Mouse (Mus musculus) midbrain, postnatal 0 days (tissue): ENCODE results near the gene Lsm12. TPM values are rescaled to one million over a fixed set of nuclear protein-coding genes. Genes with fewer than 3 reads are reported as not detected.

Experiments
- ATAC-seq: fragments of 200-750 bp; cut with Nextera tagmentation; 2 replicates; pipeline ENCODE4 v1.8.0; 2017; ENCODE audit warnings: moderate number of reproducible peaks, mild to moderate bottlenecking, moderate TSS enrichment, moderate library complexity; ENCODE audit not compliant: low FRiP score
- DNase-seq: peaks from one replicate; pipeline ENCODE4 v3.0.0-alpha.2; 2015; ENCODE audit warnings: low spot score
- H3K27ac ChIP-seq: fragments of 300-500 bp; sonication (generic); 2 replicates; pipeline ENCODE4 v1.5.1; 2014; ENCODE audit warnings: low read depth, mild to moderate bottlenecking, low read length, mixed read lengths
- H3K27me3 ChIP-seq: fragments of 300-500 bp; sonication (generic); 2 replicates; pipeline ENCODE4 v1.6.1; 2014; ENCODE audit warnings: low read length, control low read depth, mixed read lengths; ENCODE audit not compliant: insufficient read depth
- H3K36me3 ChIP-seq: fragments of 300-500 bp; sonication (generic); 2 replicates; pipeline ENCODE4 v1.6.1; 2014; ENCODE audit warnings: low read length, control low read depth, mixed read lengths; ENCODE audit not compliant: insufficient read depth
- H3K4me1 ChIP-seq: fragments of 300-500 bp; sonication (generic); 2 replicates; pipeline ENCODE4 v1.6.1; 2014; ENCODE audit warnings: mild to moderate bottlenecking, control low read depth, antibody characterized with exemption, low read length, mixed read lengths; ENCODE audit not compliant: insufficient read depth
- H3K4me2 ChIP-seq: fragments of 300-500 bp; sonication (generic); 2 replicates; pipeline ENCODE4 v1.6.1; 2014; ENCODE audit warnings: low read depth, mild to moderate bottlenecking, low read length, mixed read lengths; ENCODE audit not compliant: poor library complexity, severe bottlenecking
- H3K4me3 ChIP-seq: fragments of 300-500 bp; sonication (generic); 2 replicates; pipeline ENCODE4 v1.5.1; 2014; ENCODE audit warnings: low read depth, mild to moderate bottlenecking, low read length, moderate library complexity
- H3K9ac ChIP-seq: fragments of 300-500 bp; sonication (generic); replicated peaks from 2 replicates; pipeline ENCODE4 v1.6.1; 2014; ENCODE audit warnings: mild to moderate bottlenecking, low read length, moderate library complexity, mixed read lengths; ENCODE audit not compliant: poor library complexity, severe bottlenecking
- H3K9me3 ChIP-seq: fragments of 300-500 bp; sonication (generic); 2 replicates; pipeline ENCODE4 v1.6.1; 2016; ENCODE audit warnings: low read length, control low read depth
- CTCF ChIP-seq: IDR thresholded peaks from 2 replicates; pipeline ENCODE4 v1.5.1; 2016; ENCODE audit warnings: antibody characterized with exemption, mild to moderate bottlenecking
- WGBS: fragments of 180-500 bp; shearing (Covaris S2); extraction: QIAGEN DNeasy Blood & Tissue Kit; methylation state at CpG from one replicate; pipeline ENCODE4 v1.1.7; 2014; 5-methylcytosine and 5-hydroxymethylcytosine counted together
- polyA plus RNA-seq: library from polyadenylated mRNA; unstranded; fragments of >200 nt; fragmentation: Nextera tagmentation; extraction: Ambion mirVana; gene quantifications from 2 replicates; pipeline ENCODE4 v1.2.1, GENCODE M21; 2015
- total RNA-seq: library from RNA; depleted of rRNA; stranded (reverse); fragments of >200 nt; gene quantifications from 2 replicates; pipeline ENCODE4 v1.2.3, GENCODE M21; 2014

Gene Lsm12
- total and polyA plus RNA-seq, 2 experiments from 2014 or later, result 77.7 to 147 TPM

DNA sequence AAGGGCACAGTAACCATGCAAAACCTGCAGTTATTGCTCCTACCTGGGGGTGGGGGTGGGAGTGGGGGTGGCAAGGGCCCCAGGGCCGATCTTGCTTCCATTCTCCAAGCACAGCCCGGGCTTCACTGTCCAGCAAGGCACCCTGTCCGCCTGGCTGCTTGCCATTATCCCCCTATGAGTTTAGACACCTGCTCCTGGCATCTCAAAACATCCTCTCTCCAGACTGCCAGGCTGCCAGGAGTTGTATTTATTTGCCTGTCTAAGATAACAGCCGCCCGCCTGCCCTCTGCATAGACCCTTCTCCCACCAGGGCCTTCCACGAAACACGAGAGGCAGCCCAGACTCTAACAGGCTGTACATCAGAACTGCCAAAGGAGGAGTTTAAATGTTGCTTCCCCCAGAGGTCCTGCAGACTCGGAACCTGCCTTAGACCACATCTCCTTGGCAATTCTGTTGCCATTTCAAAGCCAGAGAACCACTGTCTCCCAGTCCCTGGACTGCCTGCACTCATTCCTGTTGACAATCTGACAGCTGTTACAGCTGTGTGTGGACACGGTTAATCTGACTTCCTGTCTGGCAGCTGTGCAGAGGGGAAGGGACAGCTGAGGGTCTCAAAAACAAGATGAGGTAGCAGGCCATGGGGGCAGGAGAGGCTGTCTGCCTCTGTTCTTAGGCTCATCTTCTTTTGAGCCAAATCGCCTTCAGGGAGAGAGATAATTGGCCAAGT lies 29.5 kb upstream of the Lsm12 start:
- Histone ChIP-seq H3K4me2 (no peak overlapping the region), H3K27me3 (no peaks in the 10 kb centered on the region), H3K4me1 (peaks cover 32% of the 10 kb centered on the region; the same call in 1 of the 2 replicates), H3K4me3 (no peak overlapping the region), H3K9me3 (no peaks in the 10 kb centered on the region), H3K9ac (0 out of 2 replicates have a peak overlapping the region, but pooled peaks have one; percentile 19), H3K27ac (no peak overlapping the region; the same call in 1 of the 2 replicates), H3K36me3 (peaks cover 8% of the 10 kb centered on the region)
- ATAC-seq (no peak), DNase-seq (no peak)
- 57% methylated on average over 10 of the region's 10 CpGs for WGBS
- no peak for TF ChIP-seq CTCF

DNA sequence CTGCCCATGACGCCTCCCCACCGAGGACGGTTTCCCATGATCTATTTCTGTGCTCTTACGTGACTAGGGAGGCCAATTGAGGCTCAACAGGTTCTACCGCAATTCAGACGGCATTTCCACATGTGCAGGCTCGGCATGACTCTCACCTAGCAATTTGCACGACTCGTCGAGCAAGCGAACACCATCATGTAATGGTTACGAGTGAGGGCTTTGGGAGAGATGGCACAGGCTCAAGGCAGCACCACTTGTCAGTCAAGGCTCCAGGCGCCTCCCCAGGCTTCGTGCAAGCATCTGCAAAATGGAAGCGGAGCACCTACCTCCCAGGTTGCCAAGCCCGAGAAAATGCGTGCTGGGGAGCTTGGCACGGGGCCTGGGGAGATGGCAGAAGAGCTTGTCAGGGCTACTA lies 26.8 kb upstream of the Lsm12 start:
- Histone ChIP-seq H3K4me3 (no peak overlapping the region), H3K4me2 (no peak overlapping the region), H3K4me1 (peaks cover 17% of the 10 kb centered on the region; the same call in 1 of the 2 replicates), H3K9me3 (no peaks in the 10 kb centered on the region), H3K36me3 (0 out of 2 replicates have a peak, but pooled peaks cover 4% of the 10 kb centered on the region), H3K27ac (no peak overlapping the region), H3K27me3 (no peaks in the 10 kb centered on the region), H3K9ac (no peak overlapping the region)
- TF ChIP-seq CTCF, result no peak
- DNase-seq, result no peak
- WGBS, result 69% methylated on average over 18 of the region's 18 CpGs
- ATAC-seq, result no peak

DNA sequence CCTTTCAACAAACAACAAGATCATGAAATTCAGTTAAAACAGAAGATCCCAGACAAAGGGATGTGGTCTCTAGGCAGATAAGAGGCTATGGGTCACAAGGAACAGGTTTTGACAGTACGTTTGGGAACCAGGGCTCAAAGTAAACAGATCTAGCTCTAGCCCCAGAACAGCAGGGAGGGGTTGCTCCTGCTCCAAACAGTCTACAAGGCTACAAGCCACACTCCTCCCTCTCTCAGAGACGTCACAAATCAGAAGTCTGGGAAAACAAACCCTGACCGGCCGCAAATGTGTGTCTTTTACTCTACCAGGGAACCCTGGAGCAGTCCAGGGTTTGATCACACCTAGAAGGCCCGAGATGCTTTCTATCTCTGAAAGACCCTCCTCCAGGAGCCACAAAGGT lies 25.9 kb upstream of the Lsm12 start:
- Histone ChIP-seq H3K9ac (no peak overlapping the region), H3K27ac (no peak overlapping the region), H3K9me3 (no peaks in the 10 kb centered on the region), H3K4me1 (peaks cover 16% of the 10 kb centered on the region; the same call in 1 of the 2 replicates), H3K36me3 (peaks cover 8% of the 10 kb centered on the region), H3K27me3 (no peaks in the 10 kb centered on the region), H3K4me3 (no peak overlapping the region), H3K4me2 (no peak overlapping the region)
- no peak for TF ChIP-seq CTCF
- DNase-seq (no peak), ATAC-seq (no peak)
- WGBS, result 83% methylated on average over 5 of the region's 5 CpGs

DNA sequence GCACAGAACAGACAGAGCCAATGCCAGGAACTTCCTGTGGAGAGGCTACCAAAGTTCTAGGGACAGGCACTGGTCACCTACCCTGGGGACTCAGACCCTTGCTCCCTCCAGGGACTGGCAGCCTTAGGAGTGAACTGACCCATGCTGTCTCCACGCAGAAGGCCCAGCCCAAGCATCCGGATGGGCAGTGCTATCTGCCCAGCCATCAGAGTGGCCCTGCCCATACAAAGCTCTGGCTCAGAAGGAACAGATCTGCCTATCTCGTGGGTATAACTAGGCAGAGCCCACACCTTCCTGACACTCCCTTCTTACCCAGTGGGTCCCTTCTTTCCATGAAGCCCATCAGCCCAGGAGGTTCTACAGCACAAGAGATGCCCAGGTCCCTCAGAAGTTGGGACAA lies 25.1 kb upstream of the Lsm12 start:
- no peak overlapping the region for H3K27ac ChIP-seq
- no peak overlapping the region; the same call in 1 of the 2 replicates for H3K9ac ChIP-seq
- peaks cover 10% of the 10 kb centered on the region; the same call in 1 of the 2 replicates for H3K4me1 ChIP-seq
- 62% methylated on average over 3 of the region's 3 CpGs for WGBS
- no peak for ATAC-seq
- TF ChIP-seq CTCF, result no peak
- DNase-seq, result no peak
- H3K4me2 ChIP-seq, result no peak overlapping the region
- no peaks in the 10 kb centered on the region for H3K27me3 ChIP-seq
- H3K9me3 ChIP-seq, result no peaks in the 10 kb centered on the region
- no peak overlapping the region for H3K4me3 ChIP-seq
- peaks cover 16% of the 10 kb centered on the region for H3K36me3 ChIP-seq

DNA sequence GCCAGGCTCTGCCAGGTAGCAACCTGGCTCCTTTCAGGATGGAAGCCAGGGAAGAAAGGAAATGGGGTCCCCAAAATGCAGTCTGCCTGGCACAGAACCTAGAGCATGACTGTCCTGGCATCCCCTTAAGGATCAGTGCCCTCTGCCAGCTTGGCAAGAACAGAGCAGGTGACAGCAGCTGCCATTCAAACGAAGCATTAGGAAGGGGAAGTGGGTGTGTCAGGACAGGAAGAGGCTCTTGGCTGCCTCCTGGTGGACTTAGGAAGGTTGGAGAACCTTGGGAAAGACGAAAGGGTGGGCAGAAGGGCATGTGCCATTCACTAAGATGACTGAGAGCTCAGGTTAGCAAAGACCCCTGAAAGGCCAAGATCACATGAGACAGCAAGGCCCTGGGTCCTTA lies 24.6 kb upstream of the Lsm12 start:
- Histone ChIP-seq H3K4me2 (no peak overlapping the region), H3K4me3 (no peak overlapping the region), H3K9me3 (no peaks in the 10 kb centered on the region), H3K27ac (peak overlapping the region; percentile 47; the same call in 1 of the 2 replicates), H3K4me1 (peaks cover 10% of the 10 kb centered on the region; the same call in 1 of the 2 replicates), H3K36me3 (peaks cover 20% of the 10 kb centered on the region), H3K27me3 (no peaks in the 10 kb centered on the region), H3K9ac (no peak overlapping the region)
- no peak for ATAC-seq
- WGBS, result 20% methylated on average over 2 of the region's 2 CpGs
- DNase-seq, result peak; percentile 68
- TF ChIP-seq CTCF, result peak; percentile 76

DNA sequence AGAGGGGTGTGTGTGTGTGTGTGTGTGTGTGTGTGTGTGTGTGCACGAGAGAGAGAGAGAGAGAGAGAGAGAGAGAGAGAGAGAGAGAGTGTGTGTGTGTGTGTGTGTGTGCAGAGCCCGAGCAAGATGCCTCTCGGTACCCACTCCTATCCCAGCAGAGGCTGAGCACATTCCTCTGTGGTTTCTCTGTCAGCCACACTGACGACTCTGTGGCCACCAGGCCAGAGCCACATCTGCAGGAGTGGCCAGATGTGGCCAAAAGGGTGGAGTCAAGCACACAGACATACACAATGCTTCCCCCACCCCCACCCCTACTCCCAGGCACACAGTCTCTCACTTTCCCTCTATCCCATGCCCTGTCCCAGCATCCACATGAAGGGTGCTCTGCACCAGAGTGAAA lies 23.8 kb upstream of the Lsm12 start:
- Histone ChIP-seq H3K36me3 (peaks cover 29% of the 10 kb centered on the region), H3K4me3 (no peak overlapping the region), H3K4me2 (no peak overlapping the region), H3K27me3 (no peaks in the 10 kb centered on the region), H3K4me1 (peaks cover 6% of the 10 kb centered on the region; the same call in 1 of the 2 replicates), H3K9ac (no peak overlapping the region; the same call in 1 of the 2 replicates), H3K9me3 (no peaks in the 10 kb centered on the region), H3K27ac (no peak overlapping the region)
- WGBS, result 23% methylated on average over 3 of the region's 4 CpGs
- no peak for DNase-seq
- no peak for ATAC-seq
- TF ChIP-seq CTCF, result no peak
